Mouse (Mus musculus) intestine, embryonic 14.5 days (tissue): ENCODE measurements around the gene Eddm3b. TPM values are rescaled to one million over a fixed set of nuclear protein-coding genes. Genes with fewer than 3 reads are reported as not detected.

Experiments used
- ATAC-seq: fragments of 200-750 bp; cut with Nextera tagmentation; replicated peaks from 2 replicates; pipeline ENCODE4 v1.8.0; 2017; ENCODE audit warnings: low read depth, moderate number of reproducible peaks, moderate TSS enrichment, moderate library complexity; ENCODE audit not compliant: low FRiP score, low TSS enrichment
- DNase-seq: peaks from one replicate; pipeline ENCODE4 v3.0.0-alpha.2; 2018; ENCODE audit warnings: low spot score
- H3K27ac ChIP-seq: fragments of 300-500 bp; sonication (generic); 2 replicates; pipeline ENCODE4 v1.5.1; 2014; ENCODE audit warnings: low read depth, mild to moderate bottlenecking, control low read depth
- H3K27me3 ChIP-seq: fragments of 300-500 bp; sonication (generic); replicated peaks from 2 replicates; pipeline ENCODE4 v1.6.1; 2014; ENCODE audit warnings: low read length, control low read depth; ENCODE audit not compliant: control insufficient read depth, insufficient read depth
- H3K36me3 ChIP-seq: fragments of 300-500 bp; sonication (generic); 2 replicates; pipeline ENCODE4 v1.6.1; 2014; ENCODE audit warnings: low read length, control low read depth; ENCODE audit not compliant: control insufficient read depth, insufficient read depth
- H3K4me1 ChIP-seq: fragments of 300-500 bp; sonication (generic); replicated peaks from 2 replicates; pipeline ENCODE4 v1.6.1; 2014; ENCODE audit warnings: low read length, control low read depth, mixed read lengths; ENCODE audit not compliant: control insufficient read depth, insufficient read depth
- H3K4me2 ChIP-seq: fragments of 300-500 bp; sonication (generic); 2 replicates; pipeline ENCODE4 v1.6.1; 2014; ENCODE audit warnings: low read length
- H3K4me3 ChIP-seq: fragments of 300-500 bp; sonication (generic); 2 replicates; pipeline ENCODE4 v1.5.1; 2014; ENCODE audit warnings: low read depth, low read length, control low read depth, mixed read lengths
- H3K9ac ChIP-seq: fragments of 300-500 bp; sonication (generic); 2 replicates; pipeline ENCODE4 v1.6.1; 2014; ENCODE audit warnings: mild to moderate bottlenecking, low read length
- H3K9me3 ChIP-seq: fragments of 300-500 bp; sonication (generic); 2 replicates; pipeline ENCODE4 v1.6.1; 2016; ENCODE audit warnings: low read length, control low read depth; ENCODE audit not compliant: control insufficient read depth
- WGBS: fragments of 180-500 bp; shearing (Covaris S2); extraction: QIAGEN DNeasy Blood & Tissue Kit; methylation state at CpG from one replicate; pipeline ENCODE4 v1.1.7; 2014; 5-methylcytosine and 5-hydroxymethylcytosine counted together
- polyA plus RNA-seq: library from polyadenylated mRNA; unstranded; fragments of >200 nt; fragmentation: Nextera tagmentation; extraction: Ambion mirVana; gene quantifications from 2 replicates; pipeline ENCODE4 v1.2.1, GENCODE M21; 2014

Gene Eddm3b
- polyA plus RNA-seq: 0.12 TPM in 1 of 2 replicates, not detected in the other

DNA sequence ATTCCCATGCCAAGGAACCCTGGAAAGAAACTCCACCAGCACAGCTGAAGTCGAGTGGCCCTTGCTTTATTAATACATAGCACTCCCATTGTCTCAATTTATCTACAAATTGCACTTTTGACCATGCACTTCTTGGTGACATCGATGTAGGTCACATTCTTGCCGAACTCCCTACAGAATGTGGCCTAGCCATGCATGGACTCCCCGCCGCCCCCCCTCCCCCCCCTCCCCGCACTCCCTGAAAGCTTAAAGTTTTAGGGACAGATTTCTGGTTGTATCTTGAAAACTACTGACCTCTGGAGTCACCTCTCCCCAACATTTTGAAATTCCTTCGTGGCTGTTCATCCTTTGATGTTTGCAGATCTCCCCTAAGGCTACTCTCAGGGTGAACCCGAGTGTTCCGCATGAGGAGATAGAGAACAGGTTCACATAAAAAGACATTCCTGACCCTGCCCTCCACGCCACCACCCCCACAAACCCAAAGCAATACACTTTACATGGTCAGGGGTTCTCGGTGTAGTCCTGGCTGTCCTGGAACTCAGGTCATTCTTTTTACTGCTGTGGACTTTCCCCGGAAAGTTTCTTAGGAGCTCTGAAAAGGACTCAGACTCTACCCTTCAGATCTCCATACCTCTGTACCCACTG, at the start of gene Eddm3b:
Gene Eddm3b, plus strand, starts transcription at position 511 of the 645 bp plus-strand sequence.
- ATAC-seq (no peak), DNase-seq (no peak)
- H3K36me3 ChIP-seq: no peaks in the 10 kb centered on the region
- no peaks in the 10 kb centered on the region for H3K4me1 ChIP-seq
- no peaks in the 10 kb centered on the region for H3K9me3 ChIP-seq
- WGBS: 54% methylated on average over 12 of the region's 12 CpGs
- no peak within 1 kb of the TSS for H3K27ac ChIP-seq
- no peak within 1 kb of the TSS for H3K4me3 ChIP-seq
- H3K27me3 ChIP-seq: no peaks in the 10 kb centered on the region
- no peak within 1 kb of the TSS for H3K9ac ChIP-seq
- no peak within 1 kb of the TSS for H3K4me2 ChIP-seq

DNA sequence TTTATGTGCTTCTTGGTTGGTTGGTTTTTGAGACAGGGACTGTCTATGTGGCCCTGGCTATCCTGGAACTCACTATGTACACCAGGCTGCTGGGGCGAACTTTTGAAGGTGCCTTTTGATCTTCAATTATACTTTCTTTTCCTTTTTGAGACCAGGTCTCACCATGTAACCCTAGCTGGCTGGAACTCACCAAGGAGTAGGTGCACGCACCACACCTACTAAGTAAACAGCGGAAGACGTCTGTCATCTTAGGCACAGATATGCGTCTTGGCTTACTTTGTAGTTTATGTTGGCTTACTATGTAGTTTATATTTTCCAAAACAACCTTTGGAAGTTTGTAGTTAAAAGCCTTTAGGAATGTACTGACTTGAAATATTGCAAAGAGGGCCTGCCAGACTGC, 45.3 kb upstream of the Eddm3b start:
- DNase-seq: no peak
- ATAC-seq: no peak
- Histone ChIP-seq H3K4me2 (no peak overlapping the region), H3K27me3 (no peaks in the 10 kb centered on the region), H3K4me1 (0 out of 2 replicates have a peak, but pooled peaks cover 5% of the 10 kb centered on the region), H3K9ac (no peak overlapping the region), H3K4me3 (no peak overlapping the region), H3K36me3 (no peaks in the 10 kb centered on the region), H3K9me3 (no peaks in the 10 kb centered on the region), H3K27ac (no peak overlapping the region)
- WGBS: 57% methylated on average over 5 of the region's 5 CpGs

DNA sequence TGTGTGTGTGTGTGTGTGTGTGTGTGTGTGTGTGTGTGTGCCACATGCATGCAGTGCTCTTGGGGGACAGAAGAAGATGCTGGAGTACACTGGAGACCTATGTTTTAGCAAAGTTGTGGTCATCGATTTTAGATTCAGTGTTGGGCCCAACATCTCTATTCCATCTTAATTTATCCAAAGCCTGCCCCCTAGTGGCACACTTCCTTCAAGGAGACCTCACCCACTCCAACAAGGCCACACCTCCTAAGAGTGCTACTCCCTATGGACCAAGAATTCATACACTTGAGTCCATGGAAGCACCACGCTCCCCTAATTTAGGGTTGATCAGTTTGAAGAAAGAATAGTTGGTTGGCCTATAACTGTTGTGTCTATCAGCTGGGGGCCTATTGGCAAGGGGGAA, 44.6 kb upstream of the Eddm3b start:
- Histone ChIP-seq H3K9me3 (no peaks in the 10 kb centered on the region), H3K27ac (no peak overlapping the region), H3K9ac (no peak overlapping the region), H3K4me3 (no peak overlapping the region), H3K4me1 (0 out of 2 replicates have a peak, but pooled peaks cover 5% of the 10 kb centered on the region), H3K4me2 (no peak overlapping the region), H3K36me3 (no peaks in the 10 kb centered on the region), H3K27me3 (no peaks in the 10 kb centered on the region)
- ATAC-seq (no peak), DNase-seq (no peak)
- WGBS: 90% methylated on average over 2 of the region's 2 CpGs

DNA sequence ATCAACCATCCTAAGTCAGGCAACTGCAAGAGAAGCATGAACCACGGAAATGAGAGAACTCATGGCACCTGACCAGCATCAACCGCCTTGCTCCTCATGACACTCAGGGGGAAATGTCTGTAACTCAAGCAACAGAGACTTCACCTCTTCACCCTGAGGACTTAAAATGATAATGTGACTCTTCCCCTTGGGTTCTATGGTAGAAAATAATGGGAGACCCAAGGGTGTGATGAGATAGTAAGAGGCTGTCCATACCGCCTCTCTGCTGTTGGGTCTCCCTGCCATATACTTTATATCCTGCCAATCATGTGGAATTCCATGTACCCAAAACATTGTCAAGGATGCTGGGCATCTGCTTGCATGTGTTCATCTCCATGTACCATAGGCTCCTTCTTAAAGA, 39.9 kb upstream of the Eddm3b start, which contains the start of gene Olfr750:
Gene Olfr750, minus strand, starts transcription at position 101 of the 400 bp plus-strand sequence.
- no peak within 1 kb of the TSS for H3K27ac ChIP-seq
- WGBS: 86% methylated on average over 3 of the region's 3 CpGs
- no peaks in the 10 kb centered on the region for H3K9me3 ChIP-seq
- H3K4me3 ChIP-seq: no peak within 1 kb of the TSS
- no peaks in the 10 kb centered on the region for H3K4me1 ChIP-seq
- H3K9ac ChIP-seq: no peak within 1 kb of the TSS
- no peak for ATAC-seq
- H3K4me2 ChIP-seq: no peak within 1 kb of the TSS
- no peak for DNase-seq
- no peaks in the 10 kb centered on the region for H3K36me3 ChIP-seq
- H3K27me3 ChIP-seq: no peaks in the 10 kb centered on the region

DNA sequence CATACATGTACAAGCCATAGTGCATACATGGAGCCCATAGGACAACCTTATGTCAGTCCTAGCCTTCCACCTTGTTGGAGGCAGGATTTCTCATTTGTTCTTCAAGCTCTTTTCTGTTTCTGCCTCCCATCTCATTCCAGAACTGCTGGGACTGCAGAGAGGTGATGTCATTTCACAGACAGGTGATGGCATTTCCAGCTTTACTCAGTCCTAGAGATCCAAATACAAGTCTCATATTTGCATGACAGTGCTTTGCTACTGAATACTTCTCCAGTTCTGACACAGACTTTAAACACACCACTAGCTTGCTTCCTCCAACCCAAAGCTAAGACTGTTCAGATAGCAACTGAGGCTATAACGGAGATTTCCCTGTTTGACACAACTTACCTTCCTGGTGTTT, 35.0 kb upstream of the Eddm3b start:
- Histone ChIP-seq H3K4me3 (no peak overlapping the region), H3K27ac (no peak overlapping the region), H3K4me1 (no peaks in the 10 kb centered on the region; the same call in 1 of the 2 replicates), H3K27me3 (no peaks in the 10 kb centered on the region), H3K4me2 (no peak overlapping the region), H3K9me3 (no peaks in the 10 kb centered on the region), H3K9ac (no peak overlapping the region), H3K36me3 (no peaks in the 10 kb centered on the region)
- no peak for DNase-seq
- no peak for ATAC-seq
- 97% methylated on average over 1 of the region's 1 CpGs for WGBS

DNA sequence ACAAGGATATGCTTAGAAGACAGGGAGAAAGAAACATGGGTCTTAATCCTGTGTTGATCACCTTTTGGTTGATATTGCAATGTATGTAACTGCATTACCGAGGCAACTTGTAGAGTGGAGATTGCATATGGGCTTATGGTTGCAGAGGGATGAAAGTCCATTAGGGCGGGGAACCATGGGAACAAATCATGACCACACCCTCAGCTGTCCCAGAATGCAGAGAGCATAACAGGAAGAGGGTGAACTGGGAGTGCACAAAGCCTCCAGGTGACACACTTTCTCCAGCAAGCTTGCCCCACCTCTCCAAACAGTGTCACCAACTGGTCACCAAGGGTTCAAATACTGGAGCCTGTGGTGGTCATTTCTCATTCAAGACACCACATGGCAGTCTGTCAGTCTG, 33.2 kb upstream of the Eddm3b start:
- peak; percentile 36; the same call in 1 of the 2 replicates for ATAC-seq
- no peaks in the 10 kb centered on the region for H3K9me3 ChIP-seq
- H3K4me2 ChIP-seq: no peak overlapping the region
- no peak overlapping the region for H3K27ac ChIP-seq
- H3K36me3 ChIP-seq: no peaks in the 10 kb centered on the region
- H3K4me3 ChIP-seq: no peak overlapping the region
- H3K27me3 ChIP-seq: no peaks in the 10 kb centered on the region
- no peaks in the 10 kb centered on the region; the same call in 1 of the 2 replicates for H3K4me1 ChIP-seq
- no peak overlapping the region for H3K9ac ChIP-seq
- 82% methylated on average over 2 of the region's 2 CpGs for WGBS
- no peak for DNase-seq

DNA sequence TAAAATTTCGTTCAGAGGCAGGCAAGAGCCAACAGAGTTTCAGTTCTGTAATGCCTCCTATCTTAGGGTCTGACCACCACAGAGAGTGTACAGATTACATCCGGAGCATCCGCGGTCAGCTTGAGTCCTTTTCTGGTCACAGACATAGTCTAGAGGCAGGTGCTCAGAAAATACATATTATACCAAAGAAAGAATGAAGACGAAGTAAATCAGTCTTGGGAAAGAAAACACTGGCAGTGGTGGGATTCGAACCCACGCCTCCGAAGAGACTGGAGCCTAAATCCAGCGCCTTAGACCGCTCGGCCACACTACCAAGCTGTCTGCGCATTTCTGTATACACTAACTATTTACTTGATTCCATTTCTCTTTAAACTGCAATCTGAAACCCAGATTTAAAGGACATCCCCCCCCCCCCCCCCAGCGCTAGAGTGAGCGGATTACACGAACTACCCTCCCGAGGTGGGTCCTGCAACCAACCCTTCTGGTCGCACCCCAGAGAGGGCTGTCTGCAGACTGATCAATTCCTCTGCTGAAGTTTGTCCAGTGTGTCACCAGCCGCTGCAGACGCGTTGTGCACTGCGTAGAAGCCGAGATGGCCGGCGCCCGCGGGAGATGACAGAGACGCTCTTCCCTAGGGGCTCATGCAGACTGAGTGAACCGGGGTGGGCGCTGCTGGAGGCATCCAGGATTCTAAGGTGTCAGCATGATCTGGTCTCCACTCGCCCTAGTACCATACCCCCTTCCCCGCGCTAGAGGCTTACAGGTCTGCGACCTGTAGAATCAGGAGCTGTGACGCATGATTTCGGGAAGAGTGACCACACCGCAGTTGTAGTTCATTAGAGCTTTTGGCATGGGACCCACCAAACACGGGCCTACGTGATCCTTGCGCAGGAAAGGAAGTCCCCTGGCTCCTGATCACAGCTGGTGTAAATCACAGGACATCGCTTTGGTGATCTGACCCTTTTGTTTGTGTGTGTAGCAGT, 31.3 kb upstream of the Eddm3b start:
- H3K36me3 ChIP-seq: no peaks in the 10 kb centered on the region
- DNase-seq (peak; percentile 80), ATAC-seq (peak; percentile 67)
- H3K4me1 ChIP-seq: no peaks in the 10 kb centered on the region; the same call in 1 of the 2 replicates
- 3% methylated on average over 37 of the region's 40 CpGs for WGBS
- H3K9me3 ChIP-seq: no peaks in the 10 kb centered on the region
- H3K27me3 ChIP-seq: no peaks in the 10 kb centered on the region
- peak overlapping the region; percentile 64 for H3K4me2 ChIP-seq
- no peak overlapping the region for H3K27ac ChIP-seq
- H3K4me3 ChIP-seq: peak overlapping the region; percentile 55
- H3K9ac ChIP-seq: peak overlapping the region; percentile 28

DNA sequence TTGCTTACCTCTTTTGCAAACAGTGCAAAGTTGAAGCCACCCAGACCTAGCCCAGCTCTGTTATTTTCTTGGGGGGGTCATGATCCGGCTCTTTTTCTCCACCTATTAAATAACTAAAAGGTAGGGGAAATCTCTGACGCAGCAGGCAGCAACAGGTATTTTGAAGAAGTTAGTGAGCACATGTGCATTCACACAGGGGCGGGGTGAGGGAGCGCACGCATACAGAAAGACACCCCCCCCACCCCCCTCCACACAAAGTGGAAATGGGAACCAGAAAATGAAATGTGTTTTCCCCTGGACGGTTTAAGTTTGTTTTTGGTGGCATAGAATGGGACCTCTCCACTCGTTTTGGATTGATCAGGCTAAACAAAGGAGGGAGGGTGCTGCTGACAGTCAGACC, 30.4 kb upstream of the Eddm3b start:
- no peak overlapping the region for H3K9ac ChIP-seq
- H3K4me2 ChIP-seq: peak overlapping the region; percentile 64
- no peak for DNase-seq
- WGBS: 13% methylated on average over 7 of the region's 7 CpGs
- no peaks in the 10 kb centered on the region for H3K9me3 ChIP-seq
- ATAC-seq: no peak
- no peaks in the 10 kb centered on the region for H3K27me3 ChIP-seq
- no peaks in the 10 kb centered on the region; the same call in 1 of the 2 replicates for H3K4me1 ChIP-seq
- peak overlapping the region; percentile 55 for H3K4me3 ChIP-seq
- no peaks in the 10 kb centered on the region for H3K36me3 ChIP-seq
- no peak overlapping the region for H3K27ac ChIP-seq
